Mouse (Mus musculus) heart, postnatal 0 days (tissue): ENCODE measurements around the gene Fam83g. TPM values are rescaled to one million over a fixed set of nuclear protein-coding genes. Genes with fewer than 3 reads are reported as not detected.

ENCODE experiments used
- ATAC-seq: fragments of 200-750 bp; cut with Nextera tagmentation; 2 replicates; pipeline ENCODE4 v1.8.0; 2017; ENCODE audit warnings: low read depth, moderate number of reproducible peaks, moderate library complexity; ENCODE audit not compliant: insufficient read depth
- DNase-seq: peaks from one replicate; pipeline ENCODE4 v3.0.0-alpha.2; 2016; ENCODE audit warnings: low spot score
- H3K27ac ChIP-seq: fragments of 300-500 bp; sonication (generic); 2 replicates; pipeline ENCODE4 v1.5.1; 2014; ENCODE audit warnings: low read depth, mild to moderate bottlenecking
- H3K27me3 ChIP-seq: fragments of 300-500 bp; sonication (generic); 2 replicates; pipeline ENCODE4 v1.6.1; 2014; ENCODE audit warnings: low read length, mixed read lengths; ENCODE audit not compliant: control insufficient read depth, insufficient read depth
- H3K36me3 ChIP-seq: fragments of 300-500 bp; sonication (generic); replicated peaks from 2 replicates; pipeline ENCODE4 v1.6.1; 2014; ENCODE audit warnings: low read length, mixed read lengths; ENCODE audit not compliant: control insufficient read depth, insufficient read depth
- H3K4me1 ChIP-seq: fragments of 300-500 bp; sonication (generic); 2 replicates; pipeline ENCODE4 v1.6.1; 2014; ENCODE audit warnings: antibody characterized with exemption; ENCODE audit not compliant: control insufficient read depth, insufficient read depth
- H3K4me2 ChIP-seq: fragments of 300-500 bp; sonication (generic); 2 replicates; pipeline ENCODE4 v1.6.1; 2014; ENCODE audit warnings: low read depth, mild to moderate bottlenecking, low read length, moderate library complexity
- H3K4me3 ChIP-seq: fragments of 300-500 bp; sonication (generic); 2 replicates; pipeline ENCODE4 v1.5.1; 2014; ENCODE audit warnings: low read depth, low read length
- H3K9ac ChIP-seq: fragments of 300-500 bp; sonication (generic); replicated peaks from 2 replicates; pipeline ENCODE4 v1.6.1; 2014; ENCODE audit warnings: low read depth, low read length, mixed read lengths
- H3K9me3 ChIP-seq: fragments of 300-500 bp; sonication (generic); replicated peaks from 2 replicates; pipeline ENCODE4 v1.6.1; 2016; ENCODE audit warnings: low read length; ENCODE audit not compliant: control insufficient read depth
- CTCF ChIP-seq: IDR thresholded peaks from 2 replicates; pipeline ENCODE4 v1.5.1; 2016; ENCODE audit warnings: antibody characterized with exemption, control low read depth, low read depth
- EP300 ChIP-seq: IDR thresholded peaks from 2 replicates; pipeline ENCODE4 v1.6.1; 2016; ENCODE audit warnings: antibody characterized with exemption, low read depth
- whole genome bisulfite sequencing: fragments of 180-500 bp; shearing (Covaris S2); extraction: QIAGEN DNeasy Blood & Tissue Kit; methylation state at CpG from one replicate; pipeline ENCODE4 v1.1.7; 2014; 5-methylcytosine and 5-hydroxymethylcytosine counted together
- polyA plus RNA-seq: library from polyadenylated mRNA; unstranded; fragments of >200 nt; fragmentation: Nextera tagmentation; extraction: Ambion mirVana; gene quantifications from 2 replicates; pipeline ENCODE4 v1.2.1, GENCODE M21; 2015
- total RNA-seq: library from RNA; depleted of rRNA; stranded (reverse); fragments of >200 nt; gene quantifications from 2 replicates; pipeline ENCODE4 v1.2.3, GENCODE M21; 2014; ENCODE audit warnings: low replicate concordance

The Fam83g gene
- total and polyA plus RNA-seq, 2 experiments from 2014 or later: 0.15 to 2.6 TPM

- Histone ChIP-seq H3K4me2 (no peak overlapping the region), H3K4me3 (no peak overlapping the region), H3K27me3 (no peaks in the 10 kb centered on the region), H3K4me1 (no peaks in the 10 kb centered on the region), H3K9ac (no peak overlapping the region), H3K27ac (no peak overlapping the region), H3K36me3 (no peaks in the 10 kb centered on the region), H3K9me3 (no peaks in the 10 kb centered on the region)
- 34% methylated on average over 11 of the region's 11 CpGs for WGBS
- DNase-seq (peak; percentile 87), ATAC-seq (peak; percentile 64; the same call in 1 of the 2 replicates)
- TF ChIP-seq EP300 (no peak), CTCF (peak; percentile 88)
Measured at GRCm38 (mm10) chr11:61714346-61715117, 30.6 kb downstream of the Fam83g start.

- WGBS: 48% methylated on average over 6 of the region's 6 CpGs
- no peaks in the 10 kb centered on the region for H3K4me1 ChIP-seq
- DNase-seq: no peak
- H3K4me2 ChIP-seq: no peak overlapping the region
- H3K9me3 ChIP-seq: no peaks in the 10 kb centered on the region
- H3K27me3 ChIP-seq: no peaks in the 10 kb centered on the region
- H3K27ac ChIP-seq: no peak overlapping the region
- no peaks in the 10 kb centered on the region for H3K36me3 ChIP-seq
- H3K9ac ChIP-seq: no peak overlapping the region
- ATAC-seq: no peak
- TF ChIP-seq EP300 (no peak), CTCF (no peak)
- no peak overlapping the region for H3K4me3 ChIP-seq
Measured at GRCm38 (mm10) chr11:61715130-61715529, 31.2 kb downstream of the Fam83g start.

- 56% methylated on average over 5 of the region's 5 CpGs for WGBS
- no peaks in the 10 kb centered on the region for H3K36me3 ChIP-seq
- no peak overlapping the region for H3K4me2 ChIP-seq
- H3K9ac ChIP-seq: no peak overlapping the region
- ATAC-seq (no peak), DNase-seq (no peak)
- no peak overlapping the region for H3K4me3 ChIP-seq
- no peak overlapping the region for H3K27ac ChIP-seq
- H3K4me1 ChIP-seq: no peaks in the 10 kb centered on the region
- no peaks in the 10 kb centered on the region for H3K27me3 ChIP-seq
- no peaks in the 10 kb centered on the region for H3K9me3 ChIP-seq
- TF ChIP-seq EP300 (no peak), CTCF (no peak)
Measured at GRCm38 (mm10) chr11:61717990-61718389, 34.1 kb downstream of the Fam83g start.

DNA sequence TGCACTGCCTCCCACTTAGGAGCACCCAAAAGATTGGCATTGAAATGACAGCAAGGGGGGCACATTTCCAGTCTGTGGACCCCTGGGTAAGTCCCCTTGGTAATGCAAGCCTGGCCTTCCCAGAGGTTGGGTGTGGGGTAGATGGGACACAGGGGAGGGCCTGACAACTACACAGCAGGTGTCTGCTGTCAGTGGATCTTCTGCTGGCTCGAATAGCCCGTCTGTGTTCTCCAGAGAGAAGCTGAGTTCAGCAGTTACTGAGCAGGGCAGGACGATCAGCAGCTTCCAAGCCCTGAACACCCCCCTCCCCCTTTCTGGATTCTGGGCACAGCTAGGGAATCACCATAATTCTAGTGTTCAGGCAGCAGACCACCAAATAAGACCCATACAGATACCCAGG lies 35.5 kb downstream of the Fam83g start:
- no peak for TF ChIP-seq CTCF
- no peak for TF ChIP-seq EP300
- ATAC-seq (no peak), DNase-seq (no peak)
- no peaks in the 10 kb centered on the region for H3K4me1 ChIP-seq
- H3K4me3 ChIP-seq: no peak overlapping the region
- H3K9me3 ChIP-seq: no peaks in the 10 kb centered on the region
- H3K4me2 ChIP-seq: no peak overlapping the region
- H3K9ac ChIP-seq: no peak overlapping the region
- no peaks in the 10 kb centered on the region for H3K36me3 ChIP-seq
- no peaks in the 10 kb centered on the region for H3K27me3 ChIP-seq
- WGBS: 54% methylated on average over 3 of the region's 3 CpGs
- H3K27ac ChIP-seq: no peak overlapping the region

DNA sequence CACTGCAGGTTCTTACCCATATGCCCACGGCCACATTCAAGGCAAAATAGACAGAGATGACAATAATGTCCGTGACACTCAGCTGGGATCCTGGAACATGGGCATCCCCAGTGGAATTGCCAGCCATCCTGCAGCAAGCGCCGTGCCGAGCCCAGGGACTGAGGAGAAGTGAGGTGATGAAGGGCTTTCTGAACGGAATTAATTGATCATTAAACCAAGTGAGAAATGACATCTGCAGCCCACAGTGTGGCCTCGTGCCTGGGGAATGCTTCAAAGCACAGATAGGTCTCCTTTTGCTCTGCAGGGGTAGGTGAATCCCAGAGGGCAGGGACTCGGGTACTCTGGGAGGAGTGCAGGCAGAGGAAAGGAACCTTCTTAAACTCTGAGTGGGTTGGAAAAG lies 35.9 kb downstream of the Fam83g start:
- Histone ChIP-seq H3K9me3 (no peaks in the 10 kb centered on the region), H3K36me3 (no peaks in the 10 kb centered on the region), H3K9ac (no peak overlapping the region), H3K4me2 (no peak overlapping the region), H3K27ac (no peak overlapping the region), H3K27me3 (no peaks in the 10 kb centered on the region), H3K4me3 (no peak overlapping the region), H3K4me1 (no peaks in the 10 kb centered on the region)
- DNase-seq: no peak
- WGBS: 69% methylated on average over 8 of the region's 8 CpGs
- ATAC-seq: no peak
- no peak for TF ChIP-seq EP300
- no peak for TF ChIP-seq CTCF

DNA sequence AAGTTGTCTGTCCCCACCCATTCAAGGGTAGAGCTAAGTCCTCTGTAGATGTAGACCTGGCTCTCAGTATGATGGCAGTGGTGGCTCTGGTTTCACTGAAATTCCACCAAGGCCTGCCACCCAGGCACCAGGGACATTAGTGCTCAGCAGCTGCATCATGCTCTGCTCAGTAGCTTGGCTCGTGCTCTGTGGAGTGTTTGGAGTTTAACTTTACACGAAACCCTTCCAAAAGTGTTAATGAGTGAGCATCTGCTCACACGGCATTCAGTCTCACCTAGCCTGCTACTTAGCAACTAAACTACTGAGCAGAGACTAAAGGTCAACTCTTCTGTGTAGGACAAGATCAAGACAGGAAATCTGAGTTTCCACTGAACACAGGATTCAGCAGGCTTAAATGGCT lies 36.7 kb downstream of the Fam83g start, which contains the start of gene Slc5a10:
Slc5a10 (minus strand) TSS at position 191 of the 400 bp plus-strand sequence.
- no peaks in the 10 kb centered on the region for H3K4me1 ChIP-seq
- H3K4me3 ChIP-seq: no peak within 1 kb of the TSS
- WGBS: 79% methylated on average over 3 of the region's 3 CpGs
- no peaks in the 10 kb centered on the region for H3K27me3 ChIP-seq
- H3K27ac ChIP-seq: no peak within 1 kb of the TSS
- no peak for ATAC-seq
- DNase-seq: no peak
- TF ChIP-seq CTCF (no peak), EP300 (no peak)
- no peaks in the 10 kb centered on the region for H3K36me3 ChIP-seq
- no peak within 1 kb of the TSS for H3K4me2 ChIP-seq
- H3K9me3 ChIP-seq: no peaks in the 10 kb centered on the region
- H3K9ac ChIP-seq: no peak within 1 kb of the TSS
